Mouse (Mus musculus) left cerebral cortex, adult 11 months (tissue): ENCODE results near the gene Cpsf4l.

Source experiments
- DNase-seq: peaks from one replicate; pipeline ENCODE4 v3.0.0; 2022; ENCODE audit warnings: low spot score

Cpsf4l gene

DNA sequence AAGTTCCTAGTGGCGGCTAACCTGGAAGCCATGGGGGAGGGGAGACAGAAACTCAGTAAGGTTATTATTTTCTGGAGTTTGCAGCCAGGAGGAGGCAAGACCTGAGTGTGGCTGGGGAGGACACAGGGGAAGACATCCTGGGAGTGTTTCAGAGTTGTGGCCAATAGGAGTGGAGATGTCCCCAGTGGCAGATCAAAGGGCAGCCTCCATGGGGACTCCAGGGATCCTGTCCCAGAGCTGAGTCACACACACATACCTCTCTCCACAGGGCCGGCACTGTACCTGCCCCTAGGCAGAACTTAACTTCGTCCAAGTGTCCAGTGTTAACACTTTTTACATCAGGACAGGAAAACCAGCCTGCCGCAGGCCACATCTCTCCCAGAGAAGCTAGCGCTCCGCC, 25.3 kb upstream of the Cpsf4l start:
- no peak for DNase-seq

DNA sequence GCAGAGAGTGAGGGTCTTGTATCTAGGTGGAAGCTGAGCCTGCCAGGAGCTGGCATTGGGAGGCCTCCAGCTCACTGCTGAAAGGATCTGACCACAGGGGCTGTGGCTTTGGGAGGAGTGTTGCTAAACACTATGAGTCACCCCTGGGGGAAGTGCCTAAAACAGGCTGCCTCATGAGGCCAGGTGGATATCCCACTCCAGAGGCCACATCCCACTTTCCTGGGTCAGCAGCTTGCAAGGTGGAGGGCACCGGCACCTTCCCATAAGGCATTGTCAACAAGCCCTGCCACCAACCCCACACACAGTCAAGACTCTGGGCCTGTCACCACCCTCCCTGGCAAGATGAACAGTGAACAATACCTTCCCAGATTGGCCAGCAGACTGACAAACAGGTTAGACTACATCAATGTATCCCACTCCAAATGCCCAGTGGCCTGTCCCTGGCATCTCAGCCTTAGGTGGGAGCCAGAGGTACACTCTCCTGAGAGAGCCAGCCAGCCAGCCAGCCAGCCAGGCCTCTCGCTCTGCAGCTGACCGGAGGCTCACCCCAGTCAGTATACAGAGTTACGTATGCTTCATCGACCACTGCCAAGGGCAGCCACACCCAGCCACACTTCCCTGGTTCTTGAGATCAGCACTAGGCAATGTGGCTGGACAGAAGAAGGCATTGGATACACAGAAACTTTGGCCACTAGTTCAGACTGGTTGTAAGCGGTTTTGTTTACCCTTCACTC, 24.0 kb upstream of the Cpsf4l start:
- no peak for DNase-seq

DNA sequence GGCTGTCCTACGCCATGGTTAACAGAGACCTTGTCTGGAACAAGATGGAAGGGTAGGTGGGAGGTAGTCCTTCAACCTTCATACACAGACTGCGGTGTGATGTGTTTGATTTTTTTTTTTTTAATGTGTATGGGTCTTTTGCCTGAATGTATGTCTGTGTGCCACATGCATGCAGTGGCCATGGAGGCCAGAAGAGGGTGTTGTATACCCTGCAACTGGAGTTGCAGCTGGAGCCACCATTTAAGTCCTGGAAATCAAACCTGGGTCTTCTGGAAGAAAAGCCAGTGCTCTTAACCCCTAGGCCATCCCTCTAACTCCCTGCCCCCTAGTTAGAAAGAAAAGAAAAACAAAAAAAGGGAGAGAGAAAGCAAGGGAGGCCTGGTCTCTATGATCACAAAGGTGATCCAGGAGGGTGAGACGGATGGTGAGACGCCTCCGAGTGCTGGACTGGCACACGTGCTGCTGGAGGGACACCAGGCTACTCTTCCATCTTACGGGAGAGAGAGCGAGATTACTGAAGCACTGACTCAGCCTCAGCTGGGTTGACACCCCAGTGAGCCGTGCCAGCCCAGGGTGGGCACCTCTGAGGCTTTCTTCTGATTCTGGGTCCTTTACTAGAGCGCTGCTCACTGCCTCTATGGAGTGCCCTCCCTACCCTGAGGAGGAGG, 22.3 kb upstream of the Cpsf4l start:
- DNase-seq, result no peak

DNA sequence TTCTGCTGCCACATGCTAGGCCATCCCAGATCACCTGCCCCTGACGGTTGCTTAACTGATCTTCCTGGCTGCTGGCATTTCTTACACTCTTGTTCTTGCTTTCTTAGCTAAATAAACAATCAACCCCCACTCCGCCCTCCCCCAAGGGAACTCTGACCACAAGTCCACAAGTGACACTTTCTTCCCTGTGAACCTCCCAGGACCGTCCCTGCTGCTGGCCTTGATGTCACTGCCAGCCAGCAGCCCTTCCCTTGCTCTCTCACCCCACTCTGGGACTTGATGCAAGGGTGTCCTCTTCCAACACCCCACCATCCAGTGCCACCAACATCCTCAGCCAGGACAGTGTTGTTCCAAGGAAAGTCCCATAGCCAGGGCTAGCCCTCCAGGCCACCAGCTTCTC, 21.1 kb upstream of the Cpsf4l start:
- no peak for DNase-seq

DNA sequence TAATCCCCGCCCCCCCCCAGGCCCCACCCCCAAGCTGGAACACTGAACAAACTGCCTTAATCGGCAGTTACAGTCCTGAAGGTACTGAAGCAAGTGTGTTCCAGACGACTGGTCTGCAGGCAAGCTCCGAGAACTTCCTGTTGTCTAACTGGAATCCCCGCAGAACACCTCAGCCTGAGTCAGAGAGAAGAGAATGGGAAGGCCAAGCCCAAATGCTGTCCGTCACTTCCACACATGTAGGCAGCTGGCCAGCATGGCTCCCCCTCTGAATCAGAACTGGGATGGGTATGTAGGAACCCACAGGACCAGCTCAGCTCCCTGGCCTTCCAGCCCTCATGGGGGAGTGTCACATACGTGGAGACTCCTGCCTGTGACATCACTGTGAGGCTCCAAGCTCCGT, 20.1 kb upstream of the Cpsf4l start:
- no peak for DNase-seq

DNA sequence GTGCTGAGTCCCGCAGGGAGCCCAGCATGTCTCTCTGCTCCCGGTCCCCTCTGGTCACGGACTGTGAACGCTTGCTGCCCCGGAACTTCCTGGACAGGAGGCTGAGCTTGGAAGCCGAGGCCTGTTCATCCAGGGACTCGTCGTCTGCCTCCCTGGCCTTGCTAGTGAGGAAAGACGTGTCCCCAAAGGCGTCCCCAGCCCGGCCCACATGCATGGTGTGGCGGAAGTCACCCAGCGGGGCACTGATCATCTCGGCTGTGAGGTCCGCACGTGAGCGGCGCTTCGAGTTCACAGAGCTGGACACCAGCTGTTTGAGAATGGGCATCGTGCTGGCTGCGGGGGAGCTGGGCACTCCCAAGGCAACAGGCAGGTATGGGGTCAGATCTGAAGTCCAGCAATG, 19.4 kb upstream of the Cpsf4l start:
- no peak for DNase-seq

DNA sequence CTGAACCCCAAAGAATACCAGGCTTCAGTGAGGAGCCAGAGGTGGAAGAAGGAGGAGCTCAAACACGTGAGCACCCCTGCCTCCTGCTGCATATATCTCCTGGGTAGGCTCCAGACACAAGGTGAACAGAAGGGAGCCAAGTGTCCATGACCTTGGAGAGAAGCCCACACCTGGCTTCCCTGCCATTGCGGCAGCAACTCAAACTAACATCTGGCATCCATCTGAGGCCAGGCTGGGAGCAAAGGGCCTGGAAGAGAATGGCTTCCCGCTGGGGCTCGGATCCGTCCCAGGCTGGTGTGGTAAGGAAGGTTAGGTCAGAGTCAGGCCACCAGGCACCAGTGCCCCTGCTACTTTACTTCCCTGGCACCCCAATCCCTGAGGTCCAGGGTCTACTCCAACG, 18.2 kb upstream of the Cpsf4l start:
- no peak for DNase-seq

DNA sequence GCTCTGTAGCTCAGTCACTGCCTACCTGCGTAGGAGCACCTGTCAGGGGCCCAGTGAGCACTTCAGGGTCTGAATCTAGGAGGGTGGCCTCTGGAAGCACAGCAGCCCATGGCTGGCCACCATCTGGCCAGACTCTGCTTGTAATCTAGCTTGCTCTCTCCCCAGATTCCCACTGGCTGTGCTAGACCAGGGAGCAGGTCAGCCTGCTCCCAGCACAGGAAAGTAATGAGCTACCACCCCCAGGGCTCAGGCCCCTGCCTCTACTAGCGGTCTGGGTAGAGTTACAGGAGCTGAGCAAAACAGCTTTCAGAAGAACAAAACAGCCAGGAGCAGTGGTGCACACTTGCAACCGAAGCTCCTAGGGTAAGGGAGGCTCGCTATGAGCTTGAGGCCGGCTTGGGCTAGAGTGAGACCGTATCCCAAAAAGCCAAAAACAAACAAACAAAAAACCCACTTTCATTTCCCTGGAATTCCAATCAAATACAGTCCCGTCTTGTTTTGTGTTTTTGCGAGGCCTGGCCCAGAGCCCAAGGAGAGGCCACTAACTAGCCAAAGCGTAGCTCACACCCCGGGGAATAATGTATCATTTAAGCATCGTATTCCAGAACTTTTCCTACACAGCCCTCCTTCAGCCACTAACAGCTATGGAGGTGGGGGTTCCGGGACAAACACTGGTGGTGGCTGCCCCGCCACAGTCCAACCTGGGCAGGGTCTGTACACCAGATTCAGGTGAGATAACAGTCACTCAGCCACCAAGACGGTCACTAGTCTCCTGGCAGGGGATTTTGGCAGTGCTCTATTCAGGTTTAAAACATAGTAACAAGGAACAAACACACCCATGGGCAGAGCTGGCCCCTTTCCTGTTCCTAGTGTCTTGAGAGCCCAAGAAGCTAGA, 17.4 kb upstream of the Cpsf4l start:
- DNase-seq, result no peak

DNA sequence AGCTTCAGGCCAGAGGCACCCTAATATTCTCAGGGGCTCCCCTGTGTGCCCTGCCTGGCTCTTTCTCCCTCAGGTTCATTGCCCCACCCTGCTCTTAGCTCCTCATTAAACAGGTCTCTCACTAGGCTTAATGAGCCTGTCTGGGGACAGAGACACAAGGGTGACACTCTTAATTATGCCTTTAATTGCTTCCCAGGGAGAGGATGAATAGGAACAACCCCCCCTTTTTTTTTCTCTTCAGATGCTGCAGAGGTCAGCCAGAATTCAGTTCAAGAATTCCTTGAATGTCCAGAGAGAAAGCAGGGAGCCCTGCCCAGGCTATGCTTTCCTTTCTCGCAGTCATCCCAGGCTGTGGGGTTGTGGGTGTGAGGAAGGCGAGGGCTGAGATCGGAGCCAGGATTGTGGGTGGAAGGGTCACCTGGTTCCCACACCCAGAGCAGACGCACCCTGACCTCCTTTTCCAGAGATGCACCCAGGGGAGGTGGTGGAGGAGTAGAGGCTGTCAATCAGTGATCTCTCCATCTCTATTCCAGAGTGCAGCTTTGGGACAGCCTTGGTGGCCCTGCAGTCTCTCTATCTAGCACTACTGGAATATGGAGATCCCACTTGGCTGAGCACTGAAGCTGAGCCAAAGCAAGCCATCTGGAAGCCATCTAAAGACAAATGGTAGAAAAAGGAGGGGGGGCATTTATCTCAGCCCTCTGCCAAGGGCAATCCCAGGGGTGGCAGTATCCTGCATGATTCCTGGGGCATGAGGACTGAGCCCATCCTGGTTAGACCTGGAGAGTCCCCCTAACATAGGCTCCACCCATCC, 15.6 kb upstream of the Cpsf4l start:
- DNase-seq, result no peak

DNA sequence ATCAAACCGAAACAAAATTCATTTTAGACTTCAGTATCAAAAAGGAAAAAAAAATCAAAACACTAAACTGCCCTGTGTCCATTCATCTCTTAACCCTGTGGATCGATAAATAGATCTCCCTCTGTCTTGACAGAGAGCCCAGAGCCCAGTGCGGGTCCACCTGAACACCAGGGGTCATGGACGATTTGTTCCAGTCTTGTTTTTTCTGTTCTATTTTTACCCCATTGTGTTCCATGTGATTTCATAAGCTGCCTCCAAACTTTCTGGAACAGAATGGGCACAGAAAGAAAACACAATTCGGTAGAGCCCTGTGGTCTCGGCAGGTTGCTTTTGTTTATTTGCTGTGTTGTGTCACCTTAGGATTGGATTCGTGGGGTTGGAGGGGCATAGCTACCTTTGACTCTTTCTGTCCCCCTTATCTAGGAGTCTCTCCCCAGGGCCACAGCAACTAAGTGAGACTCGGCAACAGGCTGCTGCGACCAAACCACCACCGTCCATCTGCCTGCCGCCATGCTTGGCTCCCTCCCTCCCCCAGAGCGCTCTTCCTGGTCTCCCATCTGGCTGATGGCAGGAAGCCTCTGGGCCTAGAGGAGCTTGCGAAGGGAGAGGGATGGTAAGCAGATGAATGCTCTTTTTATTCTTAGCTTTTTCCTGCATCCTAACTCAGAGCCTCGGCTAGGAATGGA, 12.7 kb upstream of the Cpsf4l start:
- no peak for DNase-seq

DNA sequence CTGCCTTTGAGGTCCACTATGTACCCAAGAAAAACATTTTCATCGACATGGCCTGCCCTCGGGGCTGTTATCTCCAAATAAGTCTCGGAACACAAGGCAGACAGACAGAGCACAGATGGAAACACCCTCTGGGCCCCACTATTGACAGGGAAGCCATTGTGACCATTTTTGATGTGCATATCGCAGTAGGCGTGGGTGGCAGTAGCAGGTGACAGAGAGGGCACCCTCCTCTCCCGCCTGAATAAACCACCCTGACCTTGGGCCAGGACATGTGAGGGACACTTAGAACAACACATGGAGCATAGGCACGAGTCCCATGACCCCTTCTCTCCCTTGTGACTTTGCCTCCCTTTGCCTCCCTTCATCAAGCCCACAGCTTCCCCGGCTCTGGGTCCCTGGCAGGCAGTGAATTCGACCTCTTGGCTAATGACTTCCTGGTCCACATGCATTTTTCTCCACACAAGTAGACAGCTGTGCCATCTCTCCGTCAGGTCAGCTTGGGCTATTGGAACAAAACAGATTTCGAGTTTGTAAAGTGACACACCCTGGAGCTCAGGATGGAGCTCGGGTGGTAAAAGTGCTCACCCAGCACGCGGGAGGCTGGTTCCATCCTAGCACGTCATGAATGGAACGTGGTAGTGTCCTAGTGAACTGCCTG, 8.1 kb upstream of the Cpsf4l start:
- DNase-seq, result no peak

DNA sequence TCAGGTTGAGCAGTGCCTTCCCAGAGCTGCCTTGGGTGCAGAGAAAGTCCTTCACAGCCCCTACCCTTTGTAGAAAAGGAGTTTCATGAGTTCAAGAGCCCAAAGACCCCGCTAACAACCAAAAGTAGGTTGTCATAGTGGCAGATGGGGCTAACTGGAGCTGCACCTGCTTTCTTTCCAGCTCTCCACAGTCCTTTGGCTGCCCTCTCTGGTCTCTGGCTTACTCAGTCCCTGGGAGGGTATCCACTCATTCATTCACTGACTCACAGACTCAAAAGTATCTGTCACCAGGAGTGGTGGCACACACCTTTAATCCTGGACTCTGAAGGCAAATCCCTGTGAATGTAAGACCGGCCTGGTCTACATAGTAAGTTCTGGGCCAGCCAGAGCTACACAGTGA, 6.3 kb upstream of the Cpsf4l start:
- no peak for DNase-seq

DNA sequence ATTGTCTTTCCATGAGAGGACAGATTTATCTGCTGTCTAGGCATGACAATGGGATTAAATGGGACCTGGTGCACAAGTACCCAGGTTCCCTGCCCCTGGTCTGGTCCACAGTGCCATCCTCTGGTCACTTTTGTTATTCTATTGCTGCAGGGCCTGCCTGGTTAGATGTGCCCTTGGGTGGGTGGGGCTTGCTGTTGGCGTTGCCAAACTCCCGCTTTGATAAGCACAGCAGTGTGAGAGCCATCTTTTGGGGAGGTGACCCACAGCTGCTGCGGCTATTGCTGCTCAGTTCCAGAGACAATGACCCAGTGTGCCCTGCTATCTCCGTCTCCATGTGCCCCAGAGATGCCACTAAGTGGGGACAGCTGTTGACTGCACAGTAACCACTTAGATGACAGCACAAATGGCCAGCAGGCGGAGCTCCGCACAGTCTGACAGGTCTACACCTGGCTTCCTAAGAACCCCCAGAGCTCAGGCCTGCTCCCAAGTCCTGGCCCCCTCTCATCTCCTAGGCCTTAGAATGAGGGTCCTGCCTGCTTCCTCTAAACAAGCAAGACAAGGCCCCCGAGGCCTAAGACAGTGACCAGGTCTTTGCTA, 5.4 kb upstream of the Cpsf4l start:
- no peak for DNase-seq

DNA sequence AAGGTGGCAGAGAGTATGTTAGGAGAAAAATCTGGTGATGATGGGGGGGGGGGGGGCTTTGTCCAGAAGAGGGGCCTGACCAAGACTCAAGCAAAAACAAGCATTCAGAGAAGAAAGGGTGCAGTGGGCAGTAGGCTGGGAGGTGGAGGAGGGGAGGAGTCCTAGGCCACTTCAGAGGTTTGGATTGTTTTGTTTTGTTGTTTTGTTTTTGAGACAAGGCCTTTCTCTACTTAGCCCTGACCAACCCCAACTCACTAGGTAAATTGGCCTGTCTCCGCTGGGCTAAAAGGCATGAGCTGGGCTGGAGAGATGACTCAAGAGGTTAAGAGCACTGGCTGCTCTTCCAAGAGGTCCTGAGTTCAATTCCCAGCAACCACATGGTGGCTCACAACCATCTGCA, 1.2 kb upstream of the Cpsf4l start:
- DNase-seq, result no peak

DNA sequence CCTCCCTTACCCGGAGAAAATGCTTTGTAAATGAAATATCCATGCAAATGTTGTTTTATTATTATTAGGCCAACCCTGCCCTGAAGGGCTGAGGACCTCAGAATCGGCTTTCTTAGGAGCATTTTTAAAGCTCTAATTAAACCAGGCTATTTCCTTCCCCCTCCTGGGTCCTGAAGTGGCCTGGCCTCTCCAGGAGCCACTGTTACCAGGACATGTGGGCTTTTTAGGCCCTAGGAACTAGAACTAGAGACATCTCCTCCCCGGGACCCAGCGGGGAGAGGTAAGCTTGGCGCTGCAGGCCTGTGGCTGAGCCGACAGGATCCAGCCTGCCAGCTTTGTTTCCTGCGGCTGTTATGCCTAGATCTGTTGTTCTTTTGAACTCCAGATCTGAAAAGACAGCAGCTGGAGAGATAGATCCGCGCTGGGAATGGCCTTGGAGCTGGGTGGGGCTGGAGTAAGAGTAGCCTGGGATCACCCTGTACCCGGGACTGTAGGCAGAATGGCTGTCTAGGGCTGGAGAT, 500 bp upstream of the Cpsf4l start:
- DNase-seq, result no peak

DNA sequence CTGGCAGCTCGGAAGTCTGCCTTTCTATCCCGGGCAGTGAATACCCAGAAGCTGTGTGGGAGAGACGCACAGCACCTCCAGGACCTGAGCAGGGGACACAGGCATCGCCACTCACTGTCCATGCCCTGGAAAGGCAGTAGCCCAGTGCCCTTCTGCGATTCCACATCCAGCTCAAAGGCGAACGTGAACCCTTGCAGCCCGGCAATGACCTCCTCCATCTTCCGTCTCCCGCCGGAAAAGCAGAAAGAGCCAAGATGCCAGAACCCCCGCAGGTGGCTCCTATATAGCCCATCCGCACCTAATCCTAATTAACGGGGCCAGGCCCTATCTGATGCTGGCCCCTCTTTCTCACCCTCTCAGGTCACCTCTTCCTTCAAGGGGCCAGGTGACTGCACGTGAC, 545 bp downstream of the Cpsf4l start:
- no peak for DNase-seq

DNA sequence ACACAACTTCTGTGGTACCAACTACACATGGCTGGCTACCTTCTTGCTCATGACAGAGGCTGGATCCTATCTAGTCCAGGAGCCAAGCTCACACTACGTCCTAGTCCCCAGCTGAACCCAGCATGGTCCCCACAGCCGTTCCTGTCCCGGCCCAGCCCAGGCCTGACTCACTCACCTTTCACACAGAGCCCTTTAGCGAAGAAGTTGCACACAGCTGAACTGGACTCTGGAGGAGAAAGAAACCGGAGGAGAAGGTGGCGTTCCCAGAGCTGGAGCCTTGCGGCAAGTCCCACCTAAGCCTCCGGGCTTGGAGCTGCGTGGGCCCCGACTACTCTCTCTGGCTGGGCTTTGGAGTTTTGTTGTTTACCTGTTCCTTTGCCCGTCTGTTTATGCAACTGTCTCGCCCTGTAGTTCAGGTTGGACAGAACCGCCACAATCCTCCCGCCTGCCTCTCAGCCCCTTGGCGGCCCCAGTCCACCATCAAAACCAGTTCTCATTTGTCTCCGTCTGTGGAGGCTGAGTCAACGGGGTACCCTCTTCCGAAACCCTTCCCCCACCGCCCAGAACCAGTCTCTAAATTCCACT, 1.1 kb downstream of the Cpsf4l start:
- no peak for DNase-seq

DNA sequence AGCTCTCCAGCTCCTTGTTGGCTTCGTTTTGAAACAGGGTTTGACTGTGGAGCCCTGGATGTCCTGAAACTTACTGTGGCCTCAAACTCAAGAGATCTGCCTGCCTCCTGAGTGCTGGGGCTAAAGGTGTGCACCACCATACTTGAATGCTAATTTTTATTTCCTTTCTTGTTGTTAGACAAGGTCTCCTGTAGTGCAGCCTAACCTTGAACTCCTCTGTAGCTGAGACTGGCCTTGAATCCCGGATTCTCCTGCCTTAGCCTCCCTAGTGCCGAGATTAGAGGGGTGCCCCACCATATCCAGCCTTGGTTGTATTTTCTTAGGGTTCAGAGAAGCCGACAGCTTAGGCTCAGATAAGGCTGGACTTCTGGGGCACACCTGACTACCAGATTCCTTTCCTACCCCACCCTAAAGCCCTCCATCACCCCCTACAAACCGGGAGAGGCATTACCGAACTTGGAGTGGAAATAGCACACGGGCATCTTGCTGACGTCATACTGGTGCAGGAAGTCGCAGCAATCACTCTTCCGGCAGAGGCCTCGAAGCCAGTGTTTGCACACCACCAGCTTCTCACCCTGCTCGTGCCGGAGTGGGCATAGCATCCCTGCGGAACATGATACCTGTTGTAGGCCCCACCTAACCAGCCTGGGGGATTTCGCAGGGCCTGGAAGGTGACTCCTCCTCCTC, 3.7 kb downstream of the Cpsf4l start:
- no peak for DNase-seq

DNA sequence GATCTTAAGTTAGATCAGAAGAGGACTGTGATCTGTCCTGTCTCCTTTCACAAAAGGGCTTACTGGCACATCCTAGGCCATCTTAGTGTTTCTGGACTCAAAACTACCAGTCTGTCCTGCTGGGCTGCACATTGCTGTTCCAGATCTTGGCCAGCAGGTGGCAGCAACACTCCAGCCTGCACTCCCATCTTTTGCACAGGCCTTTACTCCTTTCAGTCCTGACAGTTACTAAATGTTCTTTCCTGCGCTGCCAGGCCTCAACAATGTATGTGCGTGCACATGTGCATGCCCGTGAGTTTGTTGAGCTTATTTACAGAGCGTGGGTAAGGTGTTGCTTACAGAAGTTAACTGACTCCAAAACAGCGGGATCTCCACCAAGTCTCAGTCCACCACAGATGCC, 6.1 kb downstream of the Cpsf4l start:
- DNase-seq, result peak; percentile 61
